Mouse (Mus musculus): ENCODE measurements around the gene 1700022I11Rik.

- TF ChIP-seq CTCF (IDR thresholded peaks at IDR 0.05; ENCODE audit: low read depth): peak; percentile 57
- no peak for TF ChIP-seq EP300 (IDR thresholded peaks at IDR 0.05; ENCODE audit: low read depth)
Observed at GRCm38 (mm10) chr4:42928209-42928608, 41.2 kb upstream of the 1700022I11Rik start.

Measured in liver, embryonic 14.5 days (tissue).